Mouse (Mus musculus) heart, adult 2 months (tissue): ENCODE data around the gene BC029722. TPM values are rescaled to one million over a fixed set of nuclear protein-coding genes. Genes with fewer than 3 reads are reported as not detected.

ENCODE experiments used
- DNase-seq, 2 experiments: peaks; one replicate each; pipeline ENCODE4 v3.0.0; 2021
- H3K27ac ChIP-seq: fragments of 200-600 bp; 2 replicates; pipeline ENCODE4 v1.8.1; 2022
- H3K27me3 ChIP-seq: fragments of 200-500 bp; 2 replicates; pipeline ENCODE4 v1.6.1; 2012; ENCODE audit warnings: mild to moderate bottlenecking, low read length, inconsistent platforms, mixed read lengths; ENCODE audit not compliant: control insufficient read depth, insufficient read depth
- H3K36me3 ChIP-seq: fragments of 200-500 bp; 2 replicates; pipeline ENCODE4 v1.6.1; 2012; ENCODE audit warnings: low read length, inconsistent platforms; ENCODE audit not compliant: control insufficient read depth, insufficient read depth
- H3K4me1 ChIP-seq: fragments of 200-500 bp; 2 replicates; pipeline ENCODE4 v1.6.1; 2011; ENCODE audit warnings: low read length; ENCODE audit not compliant: control insufficient read depth, insufficient read depth
- H3K4me3 ChIP-seq: fragments of 200-600 bp; 2 replicates; pipeline ENCODE4 v1.8.1; 2022
- H3K79me2 ChIP-seq: fragments of 200-500 bp; replicated peaks from 2 replicates; pipeline ENCODE4 v1.6.1; 2012; ENCODE audit warnings: mild to moderate bottlenecking, inconsistent platforms, low read length, moderate library complexity, mixed read lengths; ENCODE audit not compliant: control insufficient read depth, insufficient read depth
- H3K9ac ChIP-seq: fragments of 200-500 bp; 2 replicates; pipeline ENCODE4 v1.6.1; 2012; ENCODE audit warnings: low read depth, mild to moderate bottlenecking, control low read depth, inconsistent platforms, low read length, mixed read lengths
- CTCF ChIP-seq: fragments of 200-600 bp; IDR thresholded peaks from 2 replicates; pipeline ENCODE4 v1.8.1; 2022; ENCODE audit warnings: antibody characterized with exemption, mild to moderate bottlenecking, moderate library complexity
- EP300 ChIP-seq: fragments of 200-500 bp; IDR thresholded peaks from 2 replicates; pipeline ENCODE4 v1.6.1; 2011; ENCODE audit warnings: low read depth, low read length, control low read depth; ENCODE audit not compliant: insufficient read depth
- POLR2A ChIP-seq: fragments of 200-500 bp; IDR thresholded peaks from 2 replicates; pipeline ENCODE4 v1.6.1; 2011; ENCODE audit warnings: mild to moderate bottlenecking, low read depth, low read length, control low read depth; ENCODE audit not compliant: insufficient read depth
- WGBS: fragments of 180-500 bp; shearing (Covaris S2); methylation state at CpG from one replicate; pipeline ENCODE4 v1.1.7; 2018; 5-methylcytosine and 5-hydroxymethylcytosine counted together
- intact Hi-C: fragments of 180-260 bp; cut with DNase I; formaldehyde crosslinking; loops from one replicate; pipeline ENCODE4 v1.15.1; 2025
- polyA plus RNA-seq: library from polyadenylated mRNA; depleted of rRNA; stranded (reverse); fragments of >200 nt; gene quantifications from 2 replicates; pipeline ENCODE4 v1.2.3, GENCODE M21; 2012
- total RNA-seq, 2 experiments: library from RNA; stranded (reverse); gene quantifications; 2 replicates each; pipeline ENCODE4 v1.2.3; 2021

Gene BC029722
- total and polyA plus RNA-seq, 3 experiments = 25.4 to 43.7 (median 28.9) TPM

DNA sequence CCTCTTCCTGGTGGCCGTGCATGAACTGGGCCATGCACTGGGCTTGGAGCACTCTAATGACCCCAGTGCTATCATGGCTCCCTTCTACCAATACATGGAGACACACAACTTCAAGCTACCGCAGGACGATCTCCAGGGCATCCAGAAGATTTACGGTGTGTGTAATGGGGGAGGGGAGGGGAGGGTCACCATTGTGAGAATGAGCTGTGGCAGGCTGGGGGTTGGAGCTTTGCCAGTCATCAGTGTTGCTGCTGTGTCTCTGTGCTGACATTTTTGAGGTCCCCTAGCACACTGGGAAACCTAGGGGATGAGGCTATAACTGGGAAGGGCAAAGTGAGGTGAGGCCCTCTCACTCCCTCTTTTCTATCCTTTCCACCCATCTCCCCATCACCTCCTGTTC lies 11.8 kb downstream of the BC029722 start:
- WGBS = 82% methylated on average over 4 of the region's 4 CpGs
- TF ChIP-seq CTCF (no peak), POLR2A (no peak), EP300 (no peak)
- Histone ChIP-seq H3K79me2 (no peaks in the 10 kb centered on the region), H3K9ac (no peak overlapping the region), H3K4me3 (no peak overlapping the region), H3K36me3 (no peaks in the 10 kb centered on the region), H3K27ac (no peak overlapping the region), H3K27me3 (no peaks in the 10 kb centered on the region), H3K4me1 (peaks cover 6% of the 10 kb centered on the region; the same call in 1 of the 2 replicates)
- intact Hi-C loops = no loop called here
- DNase-seq = no peak

DNA sequence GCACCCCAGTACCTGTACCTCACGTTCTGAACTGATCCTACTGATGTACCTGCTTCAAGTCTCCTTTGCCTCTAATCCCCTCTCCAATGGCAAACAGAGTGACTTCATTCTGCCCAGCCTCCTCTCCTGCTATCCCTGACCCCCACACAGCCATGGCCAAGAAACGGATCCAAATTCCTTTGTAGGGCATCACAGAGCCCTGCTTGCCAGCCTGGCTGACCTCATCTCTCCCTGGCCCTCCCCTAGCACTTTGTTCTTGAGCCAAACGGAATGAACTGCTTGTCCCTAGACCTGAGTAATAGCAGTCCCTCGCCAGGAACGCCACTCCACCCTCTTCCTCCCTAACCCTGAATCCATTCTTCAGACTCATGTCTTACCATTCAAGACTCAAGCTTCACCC lies 12.7 kb downstream of the BC029722 start:
- DNase-seq = peak; percentile 49 to 73
- WGBS = 38% methylated on average over 5 of the region's 5 CpGs
- H3K79me2 ChIP-seq = no peaks in the 10 kb centered on the region
- H3K36me3 ChIP-seq = no peaks in the 10 kb centered on the region
- H3K4me1 ChIP-seq = peaks cover 6% of the 10 kb centered on the region; the same call in 1 of the 2 replicates
- H3K27me3 ChIP-seq = no peaks in the 10 kb centered on the region
- intact Hi-C loops = no loop called here
- H3K27ac ChIP-seq = no peak overlapping the region
- no peak overlapping the region for H3K9ac ChIP-seq
- no peak overlapping the region for H3K4me3 ChIP-seq
- no peak for TF ChIP-seq CTCF
- TF ChIP-seq EP300 = 0 out of 2 replicates have a peak, but pooled peaks have one; percentile 47

DNA sequence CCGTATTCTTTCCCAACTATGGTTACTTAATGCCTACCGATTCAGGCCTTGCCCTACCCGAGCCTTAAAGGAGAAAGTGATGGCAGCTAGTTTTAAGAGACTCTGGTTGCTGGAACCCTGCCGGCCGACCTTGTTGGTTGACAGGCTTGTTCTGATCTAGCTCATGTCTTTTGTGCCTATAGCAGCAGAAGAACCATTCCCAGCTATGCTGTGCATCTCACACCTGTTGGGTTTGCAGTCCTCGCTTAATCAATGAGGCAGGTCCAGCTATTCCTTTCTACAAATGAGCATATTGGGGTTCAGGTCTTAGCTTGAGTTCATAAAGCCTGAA lies 13.3 kb downstream of the BC029722 start:
- no peak overlapping the region for H3K9ac ChIP-seq
- no peak overlapping the region for H3K4me3 ChIP-seq
- no peaks in the 10 kb centered on the region for H3K36me3 ChIP-seq
- peaks cover 6% of the 10 kb centered on the region; the same call in 1 of the 2 replicates for H3K4me1 ChIP-seq
- H3K27me3 ChIP-seq = no peaks in the 10 kb centered on the region
- DNase-seq = no peak
- H3K79me2 ChIP-seq = no peaks in the 10 kb centered on the region
- TF ChIP-seq EP300 (no peak), CTCF (no peak), POLR2A (no peak)
- 72% methylated on average over 6 of the region's 6 CpGs for WGBS
- no peak overlapping the region; the same call in 1 of the 2 replicates for H3K27ac ChIP-seq
- intact Hi-C loops = no loop called here

DNA sequence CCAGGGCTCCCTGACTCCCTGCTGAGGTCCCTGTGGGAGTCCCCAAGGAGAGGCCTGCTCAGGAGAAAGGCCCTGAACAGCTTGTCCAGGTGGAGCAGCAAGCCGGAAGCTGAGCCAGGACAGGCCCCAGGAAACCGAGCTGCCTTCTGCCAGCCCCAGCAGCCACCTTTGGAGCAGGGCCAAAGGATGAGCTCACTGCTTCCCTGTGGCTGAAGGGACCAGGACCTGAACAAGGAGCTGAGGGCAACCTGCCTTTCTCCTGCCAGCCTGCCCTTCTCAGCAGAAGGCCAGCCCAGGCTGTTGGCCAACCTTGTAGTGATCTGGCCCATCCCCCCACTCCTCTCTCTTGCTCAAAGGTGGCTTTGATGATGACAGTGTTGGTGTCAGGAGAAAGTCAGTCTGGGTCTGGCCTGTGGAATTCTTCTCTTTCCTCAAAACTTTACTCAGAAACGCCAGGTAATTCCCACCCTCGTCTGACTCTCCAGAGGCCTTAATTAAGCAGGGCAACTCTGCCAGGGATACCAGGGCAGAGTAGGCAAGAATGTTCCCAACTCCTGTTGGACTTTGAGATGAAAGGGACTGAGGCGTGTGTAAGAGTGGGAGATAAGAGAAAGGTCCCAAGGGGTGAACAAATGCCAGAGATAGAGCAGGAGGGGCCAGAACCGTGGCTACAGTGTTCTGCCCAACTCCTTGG lies 13.8 kb downstream of the BC029722 start:
- intact Hi-C loops = no loop called here
- DNase-seq = peak; percentile 47 to 67
- Histone ChIP-seq H3K36me3 (no peaks in the 10 kb centered on the region), H3K4me3 (no peak overlapping the region), H3K27me3 (no peaks in the 10 kb centered on the region), H3K27ac (no peak overlapping the region; the same call in 1 of the 2 replicates), H3K79me2 (no peaks in the 10 kb centered on the region), H3K4me1 (peaks cover 6% of the 10 kb centered on the region; the same call in 1 of the 2 replicates), H3K9ac (no peak overlapping the region)
- TF ChIP-seq CTCF (no peak), EP300 (no peak), POLR2A (no peak)
- WGBS = 18% methylated on average over 6 of the region's 6 CpGs

DNA sequence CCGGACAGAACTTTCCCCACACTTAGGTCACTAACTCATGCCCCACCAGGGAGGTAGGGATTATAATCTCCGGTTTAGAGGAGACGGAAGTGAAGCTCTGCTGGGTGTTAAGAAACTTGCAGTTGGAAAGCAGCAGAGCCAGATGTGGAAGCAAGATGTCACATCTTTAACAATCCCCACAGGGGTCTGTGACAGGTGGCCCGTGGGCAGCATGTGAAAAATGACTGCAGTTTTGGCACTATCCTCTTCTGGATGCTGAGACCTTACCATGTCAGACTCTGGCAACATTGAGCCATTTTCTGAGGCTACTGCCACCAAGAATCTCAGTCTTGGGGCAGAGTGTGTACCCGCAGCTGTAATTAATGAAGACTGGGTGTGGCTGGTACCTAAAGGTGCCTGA lies 15.2 kb downstream of the BC029722 start:
- 56% methylated on average over 5 of the region's 5 CpGs for WGBS
- DNase-seq = no peak
- TF ChIP-seq CTCF = no peak
- TF ChIP-seq EP300 = no peak

DNA sequence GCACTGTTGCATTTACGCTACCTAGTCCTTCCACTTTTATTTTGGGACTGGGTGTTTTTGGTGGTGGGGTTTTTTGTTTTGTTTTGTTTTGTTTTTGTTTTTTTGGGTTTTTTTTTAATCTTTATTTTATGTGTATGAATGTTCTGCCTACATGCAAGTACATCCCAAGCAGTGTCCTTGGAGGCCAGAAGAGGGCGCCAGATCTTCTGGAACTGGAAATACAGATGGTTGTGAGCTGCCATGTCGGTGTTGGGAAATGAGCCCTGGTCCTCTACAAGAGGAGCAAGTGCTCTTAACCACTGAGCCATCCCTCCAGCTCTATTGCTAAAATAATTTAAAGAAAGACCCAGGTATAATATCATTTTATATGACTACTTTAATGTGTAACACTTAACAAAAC lies 16.5 kb downstream of the BC029722 start:
- Histone ChIP-seq H3K27ac (no peak overlapping the region), H3K4me3 (no peak overlapping the region), H3K79me2 (no peaks in the 10 kb centered on the region), H3K36me3 (no peaks in the 10 kb centered on the region), H3K9ac (no peak overlapping the region), H3K27me3 (no peaks in the 10 kb centered on the region), H3K4me1 (peaks cover 6% of the 10 kb centered on the region; the same call in 1 of the 2 replicates)
- no peak for DNase-seq
- WGBS = 59% methylated on average over 3 of the region's 3 CpGs
- TF ChIP-seq POLR2A (no peak), CTCF (peak; percentile 46), EP300 (no peak)
- intact Hi-C loops = no loop called here

More for the DNA sequence above, 15.2 kb downstream of the BC029722 start:
- Histone ChIP-seq H3K79me2 (no peaks in the 10 kb centered on the region), H3K9ac (no peak overlapping the region), H3K36me3 (no peaks in the 10 kb centered on the region), H3K27me3 (no peaks in the 10 kb centered on the region), H3K4me1 (peaks cover 6% of the 10 kb centered on the region; the same call in 1 of the 2 replicates), H3K27ac (no peak overlapping the region), H3K4me3 (no peak overlapping the region)
- intact Hi-C loops = no loop called here
